Mouse (Mus musculus): ENCODE results near the gene Cplx3.

Cplx3 gene

DNA sequence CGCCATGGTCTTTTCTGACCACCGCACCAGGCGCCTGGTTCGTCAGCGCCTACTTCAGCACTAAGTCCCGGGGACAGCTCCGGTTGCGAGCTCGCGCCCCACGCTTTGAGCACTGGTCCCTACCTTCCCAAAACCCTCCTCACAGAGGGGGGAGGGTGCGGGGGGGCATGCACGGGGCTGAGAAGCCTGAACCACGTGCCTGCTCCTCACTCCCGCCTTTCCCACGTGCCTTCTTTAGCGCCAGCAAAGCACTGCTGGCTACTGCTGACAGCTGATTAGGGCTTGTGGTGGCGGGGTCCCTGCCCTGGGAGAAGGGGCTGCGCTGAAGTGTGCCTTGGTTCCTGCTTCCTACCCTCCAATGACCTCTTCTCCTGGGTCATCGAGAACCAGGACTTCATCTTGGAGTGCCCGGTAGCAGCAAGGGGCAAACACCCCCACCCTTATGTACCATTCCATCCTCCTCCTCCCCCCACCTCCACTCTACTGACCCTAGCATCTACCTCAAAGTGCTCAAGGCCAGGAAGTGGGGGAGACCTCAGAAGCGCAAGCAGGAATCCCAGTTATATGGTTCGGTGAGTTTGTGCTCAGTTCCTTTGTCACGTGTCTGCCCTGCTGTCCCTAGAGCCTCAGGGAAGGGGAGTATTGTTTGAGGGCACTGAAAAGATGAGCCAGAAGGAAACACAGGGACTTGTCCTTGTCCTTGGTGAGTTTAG, at the start of gene Cplx3:
Gene Cplx3 (minus strand): TSS at position 143 of the 713 bp plus-strand sequence.
- in situ Hi-C loops (cut with MboI; ENCODE audit: unreplicated experiment in 2 of 2) = no loop called here

DNA sequence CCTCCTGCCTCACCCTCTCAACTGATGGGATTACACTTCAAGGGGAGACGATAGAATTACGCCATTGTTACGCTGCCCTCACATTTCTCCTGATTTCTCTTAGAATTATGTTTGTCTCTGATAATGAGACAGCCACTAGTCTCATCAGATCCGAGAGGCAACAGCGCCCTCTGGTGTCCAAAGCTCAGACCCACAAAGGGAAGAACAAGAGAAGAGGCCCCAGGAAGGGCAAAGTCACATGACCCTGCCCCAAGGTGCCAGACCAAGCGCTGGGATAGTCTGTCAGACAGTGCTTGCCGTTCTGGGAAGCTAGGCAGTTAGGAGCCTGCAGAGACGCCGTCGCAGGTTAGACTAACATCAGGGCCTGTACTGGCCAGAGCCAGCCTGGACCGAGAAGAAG, 49.7 kb upstream of the Cplx3 start:
- in situ Hi-C loops (cut with MboI; ENCODE audit: unreplicated experiment in 2 of 2) = loop anchor here (5.0 to 25.0 kb wide), 4 partner anchors 63 to 557 kb away; partner anchors contain the start of genes Islr (in 1 of the 2), Islr2 (in 1 of the 2) and Ubl7 (in 1 of the 2)

DNA sequence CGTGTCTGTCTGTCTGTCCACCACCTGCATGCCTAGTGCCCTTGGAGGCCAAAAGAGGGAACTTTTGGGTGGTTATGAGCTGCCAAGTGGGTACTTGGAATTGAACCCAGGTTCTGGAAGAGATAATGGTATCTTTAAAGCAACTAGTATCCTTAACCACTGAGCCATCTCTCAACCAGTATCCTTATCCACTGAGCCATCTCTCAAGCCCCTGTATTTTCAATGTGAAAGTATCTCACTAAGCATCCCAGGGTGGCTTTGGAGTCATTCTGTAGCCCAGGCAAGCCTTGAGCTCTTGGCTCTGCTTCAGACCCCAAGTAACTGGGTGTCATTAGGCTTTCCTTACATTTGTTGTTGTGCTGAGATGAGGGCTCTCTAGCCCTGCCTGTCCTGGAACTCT, 48.9 kb upstream of the Cplx3 start:
- in situ Hi-C loops (cut with MboI; ENCODE audit: unreplicated experiment in 2 of 2) = loop anchor here (5.0 to 25.0 kb wide), 6 partner anchors 38 to 557 kb away; partner anchors contain the start of genes Cox5a (in 1 of the 2), Islr (in 1 of the 2), Islr2 (in 1 of the 2) and Ubl7 (in 1 of the 2)

DNA sequence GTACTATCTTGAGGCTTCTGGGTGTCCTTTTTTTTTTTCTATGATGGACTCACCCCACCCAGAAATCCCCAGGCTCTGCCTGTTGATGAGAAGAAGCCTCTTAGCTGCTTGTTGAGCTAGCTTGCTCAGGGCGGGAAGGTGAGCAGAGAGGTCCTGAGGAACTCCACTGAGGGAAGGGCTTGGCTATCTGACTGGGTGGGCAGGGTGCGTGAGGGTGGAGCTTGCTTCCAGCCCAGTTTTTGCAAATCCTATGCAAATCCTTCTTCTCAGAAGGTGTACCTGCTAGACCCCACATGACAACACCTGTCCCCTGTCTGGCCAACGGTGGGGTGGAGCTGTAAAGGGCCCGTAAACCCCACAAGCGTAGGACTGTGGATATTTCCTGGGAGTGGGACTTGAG, 47.2 kb upstream of the Cplx3 start, which contains the start of gene Csk:
Gene Csk (minus strand): TSS at position 349 of the 400 bp plus-strand sequence.
- in situ Hi-C loops (cut with MboI; ENCODE audit: unreplicated experiment in 2 of 2) = loop anchor here (5.0 to 25.0 kb wide), 4 partner anchors 36 to 559 kb away; partner anchors contain the start of genes Cox5a (in 1 of the 2), Islr (in 1 of the 2), Islr2 (in 1 of the 2) and Ubl7 (in 1 of the 2)

DNA sequence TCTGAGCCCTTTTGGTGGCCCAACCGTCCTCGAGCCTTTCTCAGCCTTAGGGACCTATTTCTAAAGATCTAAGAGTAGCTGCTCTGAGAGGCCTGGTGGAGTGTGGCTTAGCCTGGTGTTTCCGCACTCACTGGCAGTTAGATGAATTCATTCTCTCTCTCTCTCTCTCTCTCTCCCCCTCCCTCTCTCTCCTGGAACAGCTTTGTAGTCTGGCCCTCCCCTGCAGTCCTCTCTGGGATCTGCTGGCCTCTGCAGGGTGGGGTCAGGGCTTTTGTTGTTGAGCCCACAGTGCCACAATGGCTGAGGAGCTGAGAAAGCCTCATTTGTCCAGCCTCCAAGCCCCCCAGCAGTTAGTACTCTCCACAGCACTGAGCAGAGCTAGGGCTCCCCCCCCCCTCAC, 46.8 kb upstream of the Cplx3 start:
- in situ Hi-C loops (cut with MboI; ENCODE audit: unreplicated experiment in 2 of 2) = loop anchor here (5.0 to 25.0 kb wide), 4 partner anchors 36 to 559 kb away; partner anchors contain the start of genes Cox5a (in 1 of the 2), Islr (in 1 of the 2), Islr2 (in 1 of the 2) and Ubl7 (in 1 of the 2)

DNA sequence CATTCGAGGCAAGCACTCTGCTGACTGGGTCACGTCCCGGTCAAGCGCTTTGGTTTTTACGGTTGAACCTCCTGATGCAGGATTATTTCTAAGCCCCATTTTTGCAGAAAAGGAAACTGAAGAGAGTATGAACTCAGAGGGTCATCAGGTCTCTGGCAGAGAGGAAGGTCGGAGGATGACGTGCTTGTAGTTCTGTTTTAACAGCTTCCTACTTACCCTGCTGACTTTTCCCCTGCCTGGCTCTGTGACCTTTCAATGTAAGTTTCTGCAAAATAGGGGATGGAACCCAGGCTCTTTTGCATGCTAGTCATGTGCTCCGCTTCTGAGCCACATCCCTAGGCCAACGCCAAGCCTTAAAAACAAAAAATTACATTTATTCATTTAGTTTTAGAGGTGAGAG, 46.3 kb upstream of the Cplx3 start:
- in situ Hi-C loops (cut with MboI; ENCODE audit: unreplicated experiment in 2 of 2) = loop anchor here (5.0 to 25.0 kb wide), 4 partner anchors 35 to 560 kb away; partner anchors contain the start of genes Cox5a (in 1 of the 2), Islr (in 1 of the 2), Islr2 (in 1 of the 2) and Ubl7 (in 1 of the 2)

DNA sequence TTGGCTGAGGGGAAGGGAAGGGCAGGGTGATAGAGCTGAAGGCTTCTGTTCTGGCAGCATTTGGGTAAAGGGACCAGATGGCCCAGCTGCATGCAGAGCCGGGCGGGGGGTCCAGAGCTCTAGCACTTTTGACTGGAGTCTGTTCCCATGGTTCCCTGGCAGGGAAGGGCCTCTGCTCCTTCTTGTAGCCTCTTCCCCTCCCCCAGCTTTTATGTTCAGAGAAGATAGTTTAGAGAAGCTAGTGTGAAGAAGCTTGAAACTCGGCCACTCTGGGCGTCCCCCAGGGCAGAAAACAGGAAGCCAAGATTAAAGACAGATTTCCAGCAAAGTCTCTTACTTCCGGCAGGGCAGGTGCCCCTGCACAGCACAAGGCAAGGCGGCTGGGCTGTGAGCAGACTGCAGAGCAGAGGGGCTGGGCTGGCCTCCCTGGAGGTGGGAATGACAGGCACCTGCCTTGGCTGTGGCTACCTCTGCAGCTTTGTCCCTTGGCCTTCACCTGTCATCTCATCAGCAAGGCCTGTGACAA, 44.8 kb upstream of the Cplx3 start:
- in situ Hi-C loops (cut with MboI; ENCODE audit: unreplicated experiment in 2 of 2) = loop anchor here (5.0 to 25.0 kb wide), 4 partner anchors 34 to 561 kb away; partner anchors contain the start of genes Cox5a (in 1 of the 2), Islr (in 1 of the 2), Islr2 (in 1 of the 2) and Ubl7 (in 1 of the 2)

DNA sequence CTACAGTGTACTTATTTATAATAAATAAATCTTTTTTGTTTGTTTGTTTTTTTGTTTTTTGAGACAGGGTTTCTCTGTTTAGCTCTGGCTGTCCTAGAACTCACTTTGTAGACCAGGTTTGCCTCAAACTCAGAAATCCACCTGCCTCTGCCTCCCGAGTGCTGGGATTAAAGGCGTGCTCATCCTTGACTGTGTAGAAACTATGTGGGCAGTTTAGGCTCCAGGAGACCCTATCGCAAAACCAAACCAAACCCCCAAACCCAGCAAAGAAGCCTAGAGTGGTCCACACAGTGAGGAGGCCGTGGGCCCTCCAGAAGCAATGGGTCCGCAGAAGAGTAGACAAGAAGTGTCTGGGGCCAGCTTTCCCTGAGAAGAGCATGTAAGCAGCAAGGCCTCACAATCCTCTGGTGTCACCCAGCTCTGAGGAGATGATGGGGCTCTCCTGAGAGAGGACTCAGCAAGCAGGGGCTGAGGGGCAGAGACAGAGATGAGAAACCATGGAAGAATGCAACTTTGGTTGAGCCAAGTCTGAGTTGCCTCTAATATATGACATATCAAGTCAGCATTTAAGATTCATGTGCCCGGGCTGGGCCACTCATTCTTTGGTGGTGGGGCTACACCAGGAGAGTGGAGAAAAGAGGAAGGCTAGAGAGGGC, 44.2 kb upstream of the Cplx3 start:
- in situ Hi-C loops (cut with MboI; ENCODE audit: unreplicated experiment in 2 of 2) = loop anchor here (5.0 to 25.0 kb wide), 4 partner anchors 33 to 562 kb away; partner anchors contain the start of genes Cox5a (in 1 of the 2), Islr (in 1 of the 2), Islr2 (in 1 of the 2) and Ubl7 (in 1 of the 2)

DNA sequence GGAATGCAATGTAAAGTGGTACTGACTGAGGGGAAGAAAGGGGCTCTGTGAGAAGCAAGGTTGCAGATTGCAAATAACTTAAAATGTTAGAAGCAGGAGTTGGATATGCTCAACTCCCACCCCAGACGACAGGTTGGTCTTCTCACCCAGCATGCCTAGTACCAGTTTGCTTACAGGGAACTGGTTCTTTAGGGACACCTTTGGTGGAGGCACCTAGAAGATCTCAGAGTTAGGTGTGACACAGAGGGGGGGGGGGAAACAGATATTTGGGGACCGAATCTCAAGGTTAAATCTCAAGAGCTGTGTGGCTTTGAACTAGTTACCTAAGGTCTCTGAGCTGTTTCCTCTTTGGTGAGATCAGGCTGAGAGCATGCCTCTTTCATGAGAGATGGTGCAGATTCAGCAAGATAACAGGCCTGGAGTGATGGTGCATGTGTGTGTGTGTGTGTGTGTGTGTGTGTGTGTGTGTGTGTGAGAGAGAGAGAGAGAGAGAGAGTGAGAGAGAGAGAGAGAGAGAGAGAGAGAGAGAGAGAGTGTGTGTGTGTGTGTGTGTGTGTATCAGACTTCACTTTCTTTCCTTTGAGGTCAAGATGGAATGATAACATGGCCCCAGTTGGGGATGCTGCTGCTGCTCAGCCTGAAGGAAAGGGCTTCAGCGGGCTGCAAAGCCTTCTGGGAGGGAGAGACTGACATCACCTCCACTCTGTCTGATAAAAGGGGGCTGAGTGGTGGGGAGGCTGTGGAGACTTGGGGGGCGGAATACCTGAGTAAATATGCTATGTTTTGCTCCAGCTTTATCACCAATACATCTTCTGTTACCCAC, 41.4 kb upstream of the Cplx3 start:
- in situ Hi-C loops (cut with MboI; ENCODE audit: unreplicated experiment in 2 of 2) = loop anchor here in 1 of 2 experiments (10.0 kb wide), 3 partner anchors 287 to 617 kb away; no protein-coding TSS in a partner anchor

DNA sequence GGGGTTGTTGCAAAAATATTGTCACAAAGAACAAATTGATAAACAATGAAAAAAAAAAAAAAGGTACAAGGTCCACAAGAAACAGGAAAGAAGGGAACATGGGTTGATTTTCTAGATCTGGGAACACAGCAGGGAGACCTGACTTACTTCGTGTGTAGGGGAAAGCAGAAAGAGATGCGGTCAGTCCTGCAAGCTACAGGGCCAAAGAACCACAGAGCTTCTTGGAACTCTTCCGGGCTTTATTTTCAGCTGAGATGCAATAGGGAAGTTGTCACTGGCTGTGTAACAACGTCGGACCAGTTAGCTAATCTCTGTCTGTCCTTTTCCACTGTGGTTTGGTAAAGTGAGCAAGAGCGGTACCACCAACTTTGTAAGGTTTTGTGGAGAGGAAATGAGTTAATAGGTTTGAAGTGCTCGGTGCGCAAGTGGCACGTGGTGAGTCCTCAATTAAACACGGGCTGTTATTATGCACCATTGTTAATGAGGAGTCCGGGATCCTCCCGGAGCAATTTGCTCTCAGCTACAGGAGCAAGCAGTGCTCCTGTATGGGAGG, 40.5 kb upstream of the Cplx3 start:
- in situ Hi-C loops (cut with MboI; ENCODE audit: unreplicated experiment in 2 of 2) = loop anchor here in 1 of 2 experiments (10.0 kb wide), 3 partner anchors 288 to 618 kb away; no protein-coding TSS in a partner anchor

DNA sequence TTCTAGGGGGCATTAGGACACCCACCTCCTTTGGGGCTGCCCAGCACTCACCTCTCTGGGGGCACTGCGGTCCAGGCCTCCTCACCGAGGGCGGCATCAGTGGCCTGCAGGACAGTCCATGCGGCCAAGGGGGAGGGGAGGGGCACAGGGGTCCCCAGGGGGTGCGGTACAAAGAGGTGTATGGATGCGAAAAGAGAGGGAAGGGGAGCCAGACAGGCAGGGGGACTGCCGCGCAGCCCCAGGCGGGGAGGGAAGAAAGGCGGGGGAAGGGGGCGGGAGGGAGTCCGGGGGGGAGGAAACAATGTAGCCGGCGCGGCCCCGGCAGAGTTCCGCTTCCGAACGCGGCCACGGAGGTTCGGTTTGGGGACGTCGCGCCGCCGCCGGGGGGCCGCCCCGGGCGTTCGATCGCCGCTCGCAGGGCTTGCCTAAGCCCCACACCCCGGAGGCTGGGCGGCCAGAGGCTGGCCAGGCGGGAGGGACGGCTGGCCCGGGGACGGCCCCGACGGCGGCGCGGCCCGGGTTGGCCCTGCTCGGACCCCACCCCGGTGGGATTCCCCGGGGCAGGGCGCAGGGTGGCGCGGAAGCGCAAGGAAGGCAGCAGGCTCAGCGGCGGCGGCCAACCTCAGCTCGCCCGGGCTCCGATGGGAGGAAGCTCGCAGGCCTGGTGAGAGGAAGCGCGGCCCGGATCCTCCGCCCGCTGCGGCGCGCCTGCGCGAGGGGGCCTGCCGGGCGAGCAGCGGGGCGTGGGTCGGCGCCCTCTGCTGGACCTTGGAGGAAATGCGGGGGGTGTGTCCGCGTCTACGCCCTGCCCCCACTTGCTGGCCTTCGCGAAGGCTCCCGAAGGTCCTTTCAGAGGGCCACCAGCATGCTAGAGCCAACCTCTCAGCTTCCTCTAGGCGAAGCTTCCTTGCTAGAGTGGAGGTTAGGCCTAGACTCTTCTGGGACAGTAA, 39.1 kb upstream of the Cplx3 start:
- in situ Hi-C loops (cut with MboI; ENCODE audit: unreplicated experiment in 2 of 2) = loop anchor here in 1 of 2 experiments (10.0 kb wide), 3 partner anchors 290 to 620 kb away; no protein-coding TSS in a partner anchor

DNA sequence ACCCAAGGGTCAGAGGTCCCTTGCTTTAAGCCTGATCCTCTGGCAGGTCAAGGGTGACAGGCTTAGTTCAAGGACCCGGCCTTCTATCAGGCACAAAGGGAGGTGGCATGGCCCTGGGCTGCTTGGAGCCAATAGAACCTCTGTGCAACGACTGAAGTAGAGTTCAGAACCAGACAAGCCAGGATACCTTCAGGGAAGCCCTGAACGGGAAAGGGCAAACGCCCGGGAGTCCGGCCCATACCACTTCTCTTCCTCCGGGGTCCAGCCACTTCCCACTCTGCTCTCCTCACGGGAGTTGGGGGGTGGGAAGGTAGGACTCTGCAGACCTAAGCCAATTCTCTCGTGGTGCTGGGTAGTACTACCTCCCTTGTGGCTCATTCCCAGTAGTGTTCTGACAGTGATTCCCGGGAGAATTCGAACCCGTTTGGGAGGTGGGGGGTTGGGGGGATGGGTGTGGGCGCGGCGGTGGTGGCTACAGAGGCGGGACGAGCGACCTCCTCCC, 38.4 kb upstream of the Cplx3 start:
- in situ Hi-C loops (cut with MboI; ENCODE audit: unreplicated experiment in 2 of 2) = loop anchor here in 1 of 2 experiments (10.0 kb wide), 3 partner anchors 290 to 620 kb away; no protein-coding TSS in a partner anchor

DNA sequence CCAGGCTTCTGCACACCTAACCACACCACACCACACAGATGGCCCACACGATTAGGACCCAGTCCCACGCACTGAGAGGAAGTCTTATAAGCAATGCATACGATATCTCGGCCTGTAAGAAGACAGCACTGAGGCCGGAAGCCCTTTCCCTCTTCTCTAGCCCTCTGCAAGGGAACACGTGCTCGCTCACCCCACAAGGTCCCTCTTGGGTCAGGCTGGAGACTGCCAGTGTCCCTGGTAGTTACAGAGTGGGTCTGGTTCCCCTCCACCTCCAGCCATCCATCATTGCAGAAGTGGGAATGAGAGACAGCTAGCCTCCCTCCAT, 37.7 kb upstream of the Cplx3 start:
- in situ Hi-C loops (cut with MboI; ENCODE audit: unreplicated experiment in 2 of 2) = loop anchor here in 1 of 2 experiments (10.0 kb wide), 3 partner anchors 291 to 621 kb away; no protein-coding TSS in a partner anchor

DNA sequence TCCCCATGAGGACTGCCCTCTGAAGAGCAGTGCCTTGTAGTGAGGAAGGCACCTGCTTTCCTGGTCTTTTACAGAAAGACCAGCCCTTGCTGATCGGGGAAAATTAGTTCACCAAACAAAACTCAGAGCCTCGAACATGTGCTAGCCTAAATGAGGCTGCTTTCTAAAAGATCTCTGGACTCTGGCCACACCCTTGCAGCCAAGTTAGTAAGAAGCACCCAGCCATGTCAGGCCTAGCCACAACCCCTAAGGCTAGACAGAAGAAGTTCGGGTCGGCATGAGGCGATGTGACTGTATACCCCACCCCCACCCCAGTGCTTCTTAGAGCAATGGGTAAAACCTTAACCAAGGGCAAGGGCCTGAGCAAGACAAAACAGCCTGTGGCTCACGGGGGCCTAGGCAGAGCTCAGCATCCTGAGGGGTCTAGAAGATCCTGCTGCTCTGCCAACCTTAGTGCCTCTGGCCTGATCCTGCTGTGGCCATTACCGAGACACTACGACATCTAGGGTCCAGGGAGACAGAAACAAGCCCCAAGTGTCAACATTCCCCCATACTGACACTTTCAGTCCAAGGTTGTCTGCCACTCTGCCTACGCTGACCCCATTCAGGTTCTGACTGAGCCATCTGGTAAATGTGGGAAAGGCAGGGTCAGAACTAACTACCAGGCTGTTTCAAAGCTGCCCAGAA, 37.2 kb upstream of the Cplx3 start:
- in situ Hi-C loops (cut with MboI; ENCODE audit: unreplicated experiment in 2 of 2) = loop anchor here in 1 of 2 experiments (10.0 kb wide), 3 partner anchors 291 to 621 kb away; no protein-coding TSS in a partner anchor

DNA sequence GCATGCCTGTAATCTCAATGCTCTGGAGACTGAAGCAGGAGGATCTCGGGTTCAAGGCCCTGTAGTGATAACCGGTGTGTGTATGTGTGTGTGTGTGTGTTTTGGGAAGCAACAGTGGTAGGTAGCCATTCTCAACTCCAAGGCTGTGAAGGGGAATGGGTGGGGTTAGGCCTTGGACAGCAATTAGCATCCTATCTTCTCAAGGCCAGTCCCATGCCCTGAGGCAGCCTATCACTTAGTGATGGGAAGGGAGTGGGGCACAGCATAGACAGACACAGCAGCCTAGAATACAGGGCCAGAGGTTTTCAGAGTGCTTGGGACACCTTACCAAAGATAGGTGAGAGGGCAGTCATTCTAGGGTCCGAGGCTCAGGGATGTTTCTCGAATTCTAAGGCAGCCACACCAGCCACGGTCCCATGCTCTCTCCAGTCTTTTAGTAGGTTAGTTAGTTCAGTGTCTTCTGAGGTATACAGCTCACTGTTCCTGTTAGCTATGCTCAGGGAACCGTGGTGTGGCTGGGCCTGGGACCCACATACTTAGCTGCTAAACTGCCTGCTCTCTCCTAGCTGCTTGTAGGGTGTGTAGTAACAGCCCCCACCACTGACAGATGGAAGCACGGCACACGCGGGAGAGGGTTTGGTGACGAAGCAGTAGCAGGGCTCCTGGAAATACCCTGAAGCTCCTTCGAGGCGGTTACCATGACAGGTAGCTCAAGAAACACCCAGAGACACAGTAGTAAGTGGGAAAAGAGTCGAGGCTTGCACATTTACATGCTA, 35.9 kb upstream of the Cplx3 start:
- in situ Hi-C loops (cut with MboI; ENCODE audit: unreplicated experiment in 2 of 2) = loop anchor here in 1 of 2 experiments (10.0 kb wide), 3 partner anchors 293 to 623 kb away; no protein-coding TSS in a partner anchor

DNA sequence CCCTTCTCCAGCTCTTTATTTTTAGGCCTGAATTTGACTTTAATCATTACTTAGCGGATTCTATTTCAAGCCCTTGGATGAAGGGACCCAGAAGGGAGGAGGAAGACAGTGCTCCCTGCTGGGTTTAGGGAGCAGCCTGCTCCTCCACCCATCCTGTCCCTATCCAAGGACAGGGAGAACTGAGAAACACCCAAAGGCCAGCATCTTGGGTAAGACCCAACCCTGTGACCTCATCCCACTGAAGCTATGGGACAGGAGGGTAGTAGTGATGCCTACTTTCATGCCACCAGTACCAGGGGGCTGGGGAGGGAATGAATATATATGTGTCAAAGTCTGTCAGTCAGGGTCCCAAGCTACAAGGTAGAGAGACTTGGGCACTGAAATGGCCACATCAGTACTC, 34.9 kb upstream of the Cplx3 start:
- in situ Hi-C loops (cut with MboI; ENCODE audit: unreplicated experiment in 2 of 2) = loop anchor here in 1 of 2 experiments (10.0 kb wide), 3 partner anchors 294 to 624 kb away; no protein-coding TSS in a partner anchor

All from v-Abl transformed pro-B cells (cell line).